Mouse (Mus musculus) limb, embryonic 14.5 days (tissue): ENCODE measurements around the gene Qrich1. TPM values are rescaled to one million over a fixed set of nuclear protein-coding genes. Genes with fewer than 3 reads are reported as not detected.
A peak's percentile ranks its signal among the peaks of the same experiment; 100 is the strongest.

Source experiments
- ATAC-seq: fragments of 200-750 bp; cut with Nextera tagmentation; 2 replicates; pipeline ENCODE4 v1.8.0; 2017; ENCODE audit warnings: low read depth, moderate number of reproducible peaks, moderate TSS enrichment; ENCODE audit not compliant: low FRiP score
- DNase-seq: peaks from one replicate; pipeline ENCODE4 v3.0.0-alpha.2; 2015; ENCODE audit warnings: low spot score
- H3K27ac ChIP-seq: fragments of 300-500 bp; sonication (generic); replicated peaks from 2 replicates; pipeline ENCODE4 v1.5.1; 2014; ENCODE audit warnings: low read depth, mild to moderate bottlenecking, low read length, moderate library complexity, mixed read lengths
- H3K27me3 ChIP-seq: fragments of 300-500 bp; sonication (generic); 2 replicates; pipeline ENCODE4 v1.6.1; 2014; ENCODE audit warnings: low read length, mixed read lengths; ENCODE audit not compliant: control insufficient read depth, insufficient read depth
- H3K36me3 ChIP-seq: fragments of 300-500 bp; sonication (generic); 2 replicates; pipeline ENCODE4 v1.6.1; 2014; ENCODE audit warnings: mild to moderate bottlenecking, low read length, moderate library complexity, mixed read lengths; ENCODE audit not compliant: control insufficient read depth, insufficient read depth
- H3K4me1 ChIP-seq: fragments of 300-500 bp; sonication (generic); 2 replicates; pipeline ENCODE4 v1.6.1; 2014; ENCODE audit warnings: antibody characterized with exemption, low read length, mixed read lengths; ENCODE audit not compliant: control insufficient read depth, insufficient read depth
- H3K4me2 ChIP-seq: fragments of 300-500 bp; sonication (generic); replicated peaks from 2 replicates; pipeline ENCODE4 v1.6.1; 2014; ENCODE audit warnings: low read depth, mild to moderate bottlenecking, low read length, moderate library complexity; ENCODE audit not compliant: severe bottlenecking
- H3K4me3 ChIP-seq: fragments of 300-500 bp; sonication (generic); replicated peaks from 2 replicates; pipeline ENCODE4 v1.5.1; 2014; ENCODE audit warnings: low read length
- H3K9ac ChIP-seq: fragments of 300-500 bp; sonication (generic); 2 replicates; pipeline ENCODE4 v1.6.1; 2014; ENCODE audit warnings: mild to moderate bottlenecking, low read depth, low read length, moderate library complexity; ENCODE audit not compliant: severe bottlenecking
- H3K9me3 ChIP-seq: fragments of 300-500 bp; sonication (generic); 2 replicates; pipeline ENCODE4 v1.6.1; 2016; ENCODE audit warnings: low read length; ENCODE audit not compliant: control insufficient read depth
- POLR2A ChIP-seq: fragments of 200-500 bp; IDR thresholded peaks from 2 replicates; pipeline ENCODE4 v1.8.0; 2012; ENCODE audit warnings: inconsistent platforms, mild to moderate bottlenecking, moderate library complexity, borderline replicate concordance; ENCODE audit not compliant: insufficient read depth, insufficient read length; ENCODE audit errors: extremely low read depth
- WGBS: fragments of 180-500 bp; shearing (Covaris S2); extraction: QIAGEN DNeasy Blood & Tissue Kit; methylation state at CpG from one replicate; pipeline ENCODE4 v1.1.7; 2014; 5-methylcytosine and 5-hydroxymethylcytosine counted together
- polyA plus RNA-seq, 2 experiments: library from polyadenylated mRNA; depleted of rRNA in 1 of 2; stranded (reverse) in 1 of 2; unstranded in 1 of 2; fragments of >200 nt; fragmentation: Nextera tagmentation in 1 of 2; extraction: Ambion mirVana in 1 of 2; gene quantifications; 2 replicates each; pipeline versions ENCODE4 v1.2.1 to v1.2.3; 2012 to 2014

Qrich1 gene
- polyA plus RNA-seq, 2 experiments = 120 to 126 TPM

DNA sequence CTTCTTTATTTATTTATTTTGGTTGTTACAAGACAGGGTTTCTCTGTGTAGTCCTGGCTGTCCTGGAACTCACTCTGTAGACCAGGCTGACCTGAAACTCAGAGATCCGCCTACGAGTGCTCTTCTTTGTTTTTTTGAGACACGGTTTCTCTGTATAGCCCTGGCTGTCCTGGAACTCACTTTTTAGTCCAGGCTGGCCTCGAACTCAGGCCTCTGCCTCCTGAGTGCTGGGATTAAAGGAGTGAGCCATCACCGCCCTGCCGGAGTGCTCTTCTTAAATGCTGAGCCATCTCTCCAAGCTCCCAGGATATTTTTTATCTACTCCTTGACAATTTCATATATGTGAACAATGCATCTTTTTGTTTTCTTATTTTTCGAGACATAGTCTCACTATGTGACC is 9.7 kb upstream of the Qrich1 start:
- Histone ChIP-seq H3K36me3 (peaks cover 41% of the 10 kb centered on the region), H3K9ac (no peak overlapping the region), H3K27ac (peak overlapping the region; percentile 72; the same call in 1 of the 2 replicates), H3K9me3 (no peaks in the 10 kb centered on the region), H3K4me3 (peak overlapping the region; percentile 79), H3K27me3 (no peaks in the 10 kb centered on the region), H3K4me2 (peak overlapping the region; percentile 81), H3K4me1 (peaks cover 8% of the 10 kb centered on the region)
- 84% methylated on average over 7 of the region's 7 CpGs for WGBS
- no peak for TF ChIP-seq POLR2A
- no peak for DNase-seq
- ATAC-seq = no peak

GRCm38 (mm10) chr9:108507619-108508434 is 8.8 kb upstream of the Qrich1 start, which contains the start of gene Qars:
Gene Qars, plus strand, starts transcription at chr9:108507706.
- Histone ChIP-seq H3K4me3 (peak within 1 kb of the TSS; percentile 79), H3K9ac (peak within 1 kb of the TSS; percentile 77), H3K4me2 (peak within 1 kb of the TSS; percentile 81), H3K9me3 (no peaks in the 10 kb centered on the region), H3K36me3 (peaks cover 44% of the 10 kb centered on the region), H3K4me1 (peaks cover 8% of the 10 kb centered on the region), H3K27ac (peak within 1 kb of the TSS; percentile 72), H3K27me3 (no peaks in the 10 kb centered on the region)
- WGBS = 0% methylated on average over 37 of the region's 37 CpGs
- DNase-seq (peak; percentile 98), ATAC-seq (peak; percentile 98)
- TF ChIP-seq POLR2A = no peak; the same call in 1 of the 2 replicates

DNA sequence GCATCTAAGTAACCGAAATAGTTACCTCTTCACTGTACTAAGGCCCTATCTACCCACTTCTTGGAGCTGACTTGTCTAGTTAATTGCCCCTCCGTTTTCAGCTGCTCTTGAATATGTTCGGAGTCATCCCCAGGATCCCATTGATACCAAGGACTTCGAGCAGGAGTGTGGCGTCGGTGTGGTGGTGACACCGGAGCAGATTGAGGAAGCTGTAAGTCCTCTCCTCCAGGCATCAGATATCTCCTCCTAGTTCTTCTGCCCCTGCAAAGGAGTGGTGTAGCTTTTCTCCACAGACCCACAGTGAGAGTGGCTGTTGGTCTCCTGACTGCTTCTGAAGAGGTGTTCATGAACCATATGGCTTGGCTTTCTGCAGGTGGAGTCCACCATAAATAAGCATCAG is 7.8 kb upstream of the Qrich1 start:
- ATAC-seq (no peak), DNase-seq (no peak)
- Histone ChIP-seq H3K27me3 (no peaks in the 10 kb centered on the region), H3K27ac (no peak overlapping the region), H3K4me2 (peak overlapping the region; percentile 81), H3K36me3 (peaks cover 45% of the 10 kb centered on the region), H3K9me3 (no peaks in the 10 kb centered on the region), H3K9ac (peak overlapping the region; percentile 77; the same call in 1 of the 2 replicates), H3K4me1 (peaks cover 8% of the 10 kb centered on the region), H3K4me3 (peak overlapping the region; percentile 79)
- no peak for TF ChIP-seq POLR2A
- 90% methylated on average over 7 of the region's 7 CpGs for WGBS

DNA sequence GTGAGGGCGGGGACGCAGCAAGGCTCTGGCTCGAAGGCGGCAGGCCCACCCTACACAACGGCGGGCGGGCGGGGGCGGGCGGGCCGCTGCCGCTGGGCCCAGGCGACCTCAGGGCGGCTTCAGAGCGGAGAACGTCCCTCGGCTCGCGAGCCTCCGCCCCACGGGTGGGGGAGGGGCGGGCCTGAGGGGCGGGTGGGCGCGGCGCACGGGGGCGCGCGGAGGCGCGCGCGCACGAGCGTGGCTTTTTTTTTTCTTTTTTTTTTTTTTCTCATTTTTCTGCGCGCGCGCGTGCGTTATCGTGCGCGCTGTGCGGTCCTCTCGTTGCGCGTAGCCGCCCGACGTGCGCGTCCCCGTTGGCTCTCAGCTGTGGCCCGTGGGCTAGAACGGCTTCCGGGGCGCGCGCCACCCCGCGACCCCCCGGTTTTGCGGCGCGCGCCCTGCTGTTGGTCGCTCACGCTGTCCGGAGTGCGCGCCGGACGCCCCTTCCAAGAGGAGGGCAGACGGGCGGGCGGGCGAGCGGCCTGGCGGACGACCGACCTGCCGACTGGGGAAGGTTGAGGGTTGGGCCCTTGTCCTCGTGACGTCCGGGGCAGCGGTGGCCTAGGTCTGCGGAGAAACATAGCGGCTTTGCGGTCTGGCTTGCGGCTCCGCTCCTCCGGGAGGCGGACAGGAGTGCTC is 786 bp downstream of the Qrich1 start:
- peak overlapping the region; percentile 98 for H3K9ac ChIP-seq
- peaks cover 13% of the 10 kb centered on the region for H3K4me1 ChIP-seq
- no peaks in the 10 kb centered on the region for H3K27me3 ChIP-seq
- no peaks in the 10 kb centered on the region for H3K9me3 ChIP-seq
- no peak for TF ChIP-seq POLR2A
- peak overlapping the region; percentile 80 for H3K4me2 ChIP-seq
- H3K27ac ChIP-seq = peak overlapping the region; percentile 100
- peak overlapping the region; percentile 95 for H3K4me3 ChIP-seq
- under 1% methylated on average over 48 of the region's 95 CpGs for WGBS
- peaks cover 49% of the 10 kb centered on the region for H3K36me3 ChIP-seq
- DNase-seq (peak; percentile 84), ATAC-seq (peak; percentile 76)

DNA sequence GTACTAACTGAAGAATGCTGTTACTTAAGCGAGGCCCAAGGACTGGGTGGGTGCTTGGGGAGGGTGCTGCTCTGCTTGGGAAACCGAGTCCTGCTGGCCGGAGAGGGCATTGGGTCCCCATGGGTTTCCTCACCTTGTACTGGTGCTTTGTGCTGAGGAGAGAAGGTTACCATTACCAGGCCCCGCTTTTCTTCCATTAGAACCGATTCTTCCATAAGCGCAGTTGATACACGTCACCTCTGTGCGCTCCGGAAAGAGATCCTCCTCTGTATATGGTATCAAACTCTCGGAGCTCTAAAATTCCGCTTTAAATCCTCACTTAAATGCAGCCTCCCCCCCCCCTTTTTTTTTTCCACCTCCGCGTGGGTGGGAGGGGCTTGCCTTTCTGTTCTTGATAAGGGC is 1.3 kb downstream of the Qrich1 start:
- Histone ChIP-seq H3K9me3 (no peaks in the 10 kb centered on the region), H3K9ac (peak overlapping the region; percentile 98), H3K4me2 (peak overlapping the region; percentile 62), H3K27ac (peak overlapping the region; percentile 100), H3K36me3 (peaks cover 46% of the 10 kb centered on the region), H3K27me3 (no peaks in the 10 kb centered on the region), H3K4me1 (peaks cover 13% of the 10 kb centered on the region), H3K4me3 (peak overlapping the region; percentile 95)
- DNase-seq (peak; percentile 75), ATAC-seq (no peak)
- under 1% methylated on average over 13 of the region's 13 CpGs for WGBS
- no peak for TF ChIP-seq POLR2A
